Mouse (Mus musculus) liver, adult 2 months (tissue): ENCODE data around the gene Myo6. TPM values are rescaled to one million over a fixed set of nuclear protein-coding genes. Genes with fewer than 3 reads are reported as not detected.

Source experiments
- DNase-seq: peaks from one replicate; pipeline ENCODE4 v3.0.0-alpha.2; 2011; ENCODE audit warnings: low read depth, low spot score; ENCODE audit errors: extremely low read depth
- H3K27ac ChIP-seq: fragments of 200-500 bp; replicated peaks from 2 replicates; pipeline ENCODE4 v1.5.1; 2012; ENCODE audit warnings: low read depth, mild to moderate bottlenecking, control low read depth, inconsistent platforms, low read length; ENCODE audit not compliant: insufficient read depth
- H3K27me3 ChIP-seq: fragments of 200-500 bp; 2 replicates; pipeline ENCODE4 v1.6.1; 2012; ENCODE audit warnings: mild to moderate bottlenecking, moderate library complexity, low read length, inconsistent platforms; ENCODE audit not compliant: control insufficient read depth, insufficient read depth
- H3K36me3 ChIP-seq: fragments of 200-500 bp; 2 replicates; pipeline ENCODE4 v1.6.1; 2012; ENCODE audit warnings: low read length, inconsistent platforms; ENCODE audit not compliant: control insufficient read depth, insufficient read depth
- H3K4me1 ChIP-seq: fragments of 200-500 bp; 2 replicates; pipeline ENCODE4 v1.6.1; 2011; ENCODE audit warnings: low read length; ENCODE audit not compliant: control insufficient read depth, insufficient read depth
- H3K4me3 ChIP-seq: fragments of 200-500 bp; 2 replicates; pipeline ENCODE4 v1.5.1; 2011; ENCODE audit warnings: low read depth, mild to moderate bottlenecking, control low read depth, low read length, moderate library complexity; ENCODE audit not compliant: insufficient read depth
- H3K79me2 ChIP-seq: fragments of 200-500 bp; 2 replicates; pipeline ENCODE4 v1.6.1; 2012; ENCODE audit warnings: inconsistent platforms, mild to moderate bottlenecking, low read length, moderate library complexity; ENCODE audit not compliant: control insufficient read depth, insufficient read depth
- H3K9ac ChIP-seq: fragments of 200-500 bp; 2 replicates; pipeline ENCODE4 v1.6.1; 2012; ENCODE audit warnings: low read depth, mild to moderate bottlenecking, control low read depth, inconsistent platforms, low read length
- CTCF ChIP-seq: fragments of 200-500 bp; IDR thresholded peaks from 2 replicates; pipeline ENCODE4 v1.5.1; 2011; ENCODE audit warnings: low read depth, low read length, control low read depth
- POLR2A ChIP-seq: fragments of 200-500 bp; IDR thresholded peaks from 2 replicates; pipeline ENCODE4 v1.6.1; 2011; ENCODE audit warnings: low read length, control low read depth; ENCODE audit not compliant: insufficient read depth; ENCODE audit errors: extremely low read depth
- WGBS: fragments of 180-500 bp; shearing (Covaris S2); methylation state at CpG from one replicate; pipeline ENCODE4 v1.1.7; 2018; 5-methylcytosine and 5-hydroxymethylcytosine counted together
- polyA plus RNA-seq: library from polyadenylated mRNA; depleted of rRNA; stranded (reverse); fragments of >200 nt; gene quantifications from 2 replicates; pipeline ENCODE4 v1.2.3, GENCODE M21; 2012; rRNA removed
- total RNA-seq: library from RNA; depleted of rRNA; stranded (reverse); fragments of >200 nt; gene quantifications from 2 replicates; pipeline ENCODE4 v1.2.3, GENCODE M21; 2014; rRNA removed

The Myo6 gene
- total and polyA plus RNA-seq, 2 experiments, result 12.4 to 31.7 TPM

DNA sequence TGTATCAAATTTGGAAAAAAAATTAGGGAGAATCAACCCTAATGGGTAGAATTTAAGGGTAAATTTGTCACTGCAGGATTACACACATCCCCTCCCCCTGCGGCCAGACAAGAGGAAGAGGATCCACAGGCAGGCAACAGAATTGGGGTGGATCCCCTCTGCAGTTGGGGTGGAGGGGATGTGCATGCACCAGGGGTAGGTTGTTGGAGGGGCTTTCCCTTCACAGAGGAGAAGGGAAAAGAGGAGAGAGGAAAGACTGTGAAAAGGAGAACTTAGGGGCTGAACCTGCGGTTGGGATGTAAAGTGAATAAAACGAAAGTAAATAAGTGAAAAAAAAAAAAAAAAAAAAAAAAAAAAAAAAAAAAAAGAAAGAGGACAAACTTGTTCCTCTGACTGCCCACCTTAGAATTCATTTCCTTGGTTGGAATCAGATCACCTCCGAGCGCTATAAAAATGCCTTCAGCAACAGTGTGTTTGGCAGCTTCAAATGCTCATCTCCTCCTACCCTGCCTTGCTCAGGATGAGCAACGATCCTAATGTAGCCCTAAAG, 179.7 kb downstream of the Myo6 start:
- Histone ChIP-seq H3K27ac (no peak overlapping the region), H3K4me3 (no peak overlapping the region), H3K27me3 (no peaks in the 10 kb centered on the region), H3K4me1 (no peaks in the 10 kb centered on the region), H3K36me3 (no peaks in the 10 kb centered on the region), H3K9ac (no peak overlapping the region), H3K79me2 (no peaks in the 10 kb centered on the region)
- DNase-seq, result no peak
- no peak for TF ChIP-seq CTCF
- TF ChIP-seq POLR2A, result no peak
- 86% methylated on average over 6 of the region's 6 CpGs for WGBS

- Histone ChIP-seq H3K4me3 (no peak overlapping the region), H3K27ac (no peak overlapping the region), H3K79me2 (no peaks in the 10 kb centered on the region), H3K27me3 (no peaks in the 10 kb centered on the region), H3K36me3 (no peaks in the 10 kb centered on the region), H3K4me1 (no peaks in the 10 kb centered on the region), H3K9ac (no peak overlapping the region)
- 55% methylated on average over 7 of the region's 7 CpGs for WGBS
- no peak for DNase-seq
- TF ChIP-seq CTCF, result no peak
- no peak for TF ChIP-seq POLR2A
These were observed 186.5 kb downstream of the Myo6 start for GRCm38 (mm10) chr9:80351295-80351677.

DNA sequence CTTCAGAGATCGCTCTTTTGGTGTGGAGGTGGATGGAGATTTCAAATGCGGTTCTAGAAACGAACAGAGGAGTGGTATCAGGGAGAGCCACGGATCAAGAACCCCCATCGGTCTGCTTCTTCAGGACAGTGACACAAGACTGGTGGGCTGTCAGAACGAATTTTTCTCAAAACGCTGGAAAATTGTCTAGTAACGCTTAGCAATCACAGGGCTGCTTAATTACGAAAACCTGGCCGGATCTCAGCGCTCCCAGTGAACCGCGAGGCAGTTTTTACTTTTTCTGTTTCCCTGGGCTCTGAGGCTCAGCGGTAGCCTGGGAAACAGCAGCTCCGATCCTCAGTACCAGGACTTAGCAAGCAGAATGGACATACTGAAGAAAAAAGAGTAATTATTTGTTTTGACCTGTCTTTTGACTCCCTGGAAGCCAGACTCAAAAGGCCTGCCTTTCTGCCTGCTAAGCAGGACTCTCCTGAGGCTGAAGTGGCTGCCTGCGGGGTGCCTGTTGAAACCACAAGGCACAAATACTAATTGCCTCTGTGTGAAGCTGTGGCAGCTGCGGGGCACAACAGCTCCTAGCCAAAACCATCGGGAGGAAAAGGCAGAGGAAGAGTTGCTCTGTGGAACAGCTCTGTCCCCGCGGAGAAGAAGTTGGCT, 187.0 kb downstream of the Myo6 start:
- Histone ChIP-seq H3K9ac (no peak overlapping the region), H3K27me3 (no peaks in the 10 kb centered on the region), H3K27ac (no peak overlapping the region), H3K4me1 (no peaks in the 10 kb centered on the region), H3K79me2 (no peaks in the 10 kb centered on the region), H3K36me3 (no peaks in the 10 kb centered on the region), H3K4me3 (no peak overlapping the region)
- TF ChIP-seq POLR2A (no peak), CTCF (no peak)
- no peak for DNase-seq
- WGBS, result 48% methylated on average over 20 of the region's 20 CpGs

DNA sequence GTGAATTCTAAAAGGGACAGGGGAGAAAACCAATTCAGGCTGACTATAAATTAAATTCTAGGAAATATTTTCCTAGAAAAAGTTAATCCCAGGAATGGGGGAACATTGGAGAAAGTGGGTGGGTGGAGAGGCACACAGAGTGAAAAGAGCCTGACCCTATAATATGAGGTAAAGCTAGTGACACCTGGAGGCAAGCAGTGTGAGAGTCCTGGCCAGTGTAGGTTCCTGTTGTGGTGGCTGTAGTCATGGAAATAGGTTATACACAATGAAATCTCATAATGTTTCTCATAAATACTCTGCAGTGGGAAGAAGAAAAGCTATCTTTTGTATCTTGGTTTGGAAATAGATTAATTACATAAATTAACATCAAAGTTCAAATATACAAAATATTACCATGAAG, 195.2 kb downstream of the Myo6 start:
- TF ChIP-seq POLR2A (no peak), CTCF (no peak)
- Histone ChIP-seq H3K27ac (no peak overlapping the region), H3K36me3 (no peaks in the 10 kb centered on the region), H3K9ac (no peak overlapping the region), H3K4me1 (no peaks in the 10 kb centered on the region), H3K27me3 (no peaks in the 10 kb centered on the region), H3K79me2 (no peaks in the 10 kb centered on the region), H3K4me3 (no peak overlapping the region)
- DNase-seq, result no peak

Other genes with a start within 250 kb of the Myo6 start
- gene Filip1, start 152.2 kb upstream of the Myo6 start, total RNA-seq, result 0.47 and 1.2 TPM in 2 replicates
- 0.10 and 0.15 TPM in 2 replicates for gene Filip1, start 152.2 kb upstream of the Myo6 start, polyA plus RNA-seq
- gene Senp6, start 98.1 kb upstream of the Myo6 start, total RNA-seq, result 44.0 and 44.8 TPM in 2 replicates
- 6.7 and 7.8 TPM in 2 replicates for gene Senp6, start 98.1 kb upstream of the Myo6 start, polyA plus RNA-seq